Mouse (Mus musculus) embryonic facial prominence, embryonic 14.5 days (tissue): ENCODE results near the gene Chml. TPM values are rescaled to one million over a fixed set of nuclear protein-coding genes. Genes with fewer than 3 reads are reported as not detected.

Experiments used
- ATAC-seq: fragments of 200-750 bp; cut with Nextera tagmentation; 2 replicates; pipeline ENCODE4 v1.8.0; 2017; ENCODE audit warnings: low read depth, moderate number of reproducible peaks, moderate TSS enrichment
- DNase-seq: peaks from one replicate; pipeline ENCODE4 v3.0.0-alpha.2; 2015; ENCODE audit warnings: low spot score
- H3K27ac ChIP-seq: fragments of 300-500 bp; sonication (generic); replicated peaks from 2 replicates; pipeline ENCODE4 v1.5.1; 2014; ENCODE audit warnings: low read depth, mild to moderate bottlenecking, low read length, moderate library complexity
- H3K27me3 ChIP-seq: fragments of 300-500 bp; sonication (generic); replicated peaks from 2 replicates; pipeline ENCODE4 v1.6.1; 2014; ENCODE audit warnings: low read length; ENCODE audit not compliant: control insufficient read depth, insufficient read depth
- H3K36me3 ChIP-seq: fragments of 300-500 bp; sonication (generic); 2 replicates; pipeline ENCODE4 v1.6.1; 2014; ENCODE audit warnings: low read length, mixed read lengths; ENCODE audit not compliant: control insufficient read depth, insufficient read depth
- H3K4me1 ChIP-seq: fragments of 300-500 bp; sonication (generic); 2 replicates; pipeline ENCODE4 v1.6.1; 2014; ENCODE audit warnings: antibody characterized with exemption, low read length; ENCODE audit not compliant: control insufficient read depth, insufficient read depth
- H3K4me2 ChIP-seq: fragments of 300-500 bp; sonication (generic); 2 replicates; pipeline ENCODE4 v1.6.1; 2014; ENCODE audit warnings: low read depth, mild to moderate bottlenecking, low read length, moderate library complexity, mixed read lengths
- H3K4me3 ChIP-seq: fragments of 300-500 bp; sonication (generic); 2 replicates; pipeline ENCODE4 v1.5.1; 2014; ENCODE audit warnings: low read depth, mild to moderate bottlenecking, low read length
- H3K9ac ChIP-seq: fragments of 300-500 bp; sonication (generic); 2 replicates; pipeline ENCODE4 v1.6.1; 2014; ENCODE audit warnings: low read depth, mild to moderate bottlenecking, low read length, moderate library complexity, mixed read lengths
- H3K9me3 ChIP-seq: fragments of 300-500 bp; sonication (generic); 2 replicates; pipeline ENCODE4 v1.6.1; 2016; ENCODE audit warnings: low read length; ENCODE audit not compliant: control insufficient read depth
- WGBS: fragments of 180-500 bp; shearing (Covaris S2); extraction: QIAGEN DNeasy Blood & Tissue Kit; methylation state at CpG from one replicate; pipeline ENCODE4 v1.1.7; 2014; 5-methylcytosine and 5-hydroxymethylcytosine counted together
- polyA plus RNA-seq: library from polyadenylated mRNA; unstranded; fragments of >200 nt; fragmentation: Nextera tagmentation; extraction: Ambion mirVana; gene quantifications from 2 replicates; pipeline ENCODE4 v1.2.1, GENCODE M21; 2014

Gene Chml
- polyA plus RNA-seq, 1 experiment from 2014 or later = 3.0 TPM

DNA sequence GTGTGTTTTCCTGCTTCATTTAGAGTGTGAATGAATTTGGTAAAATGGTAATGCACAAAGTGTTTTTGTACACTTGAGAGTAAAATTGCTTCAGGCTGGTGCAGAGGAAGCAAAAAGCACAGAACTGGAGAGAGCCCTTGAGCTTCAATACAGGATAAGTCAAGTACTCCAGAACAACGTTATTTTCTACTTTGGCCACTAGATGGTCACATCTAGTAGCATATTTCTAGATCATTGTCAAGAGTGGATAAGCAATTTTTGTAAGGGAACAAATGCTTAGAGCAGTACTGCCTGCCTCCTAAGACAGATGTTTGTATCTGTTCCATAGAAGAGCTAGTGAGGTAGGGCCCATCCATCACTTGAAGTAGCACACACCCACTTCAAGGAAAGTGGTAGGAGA, 21.1 kb downstream of the Chml start:
- Histone ChIP-seq H3K9ac (no peak overlapping the region), H3K27me3 (no peaks in the 10 kb centered on the region), H3K27ac (no peak overlapping the region), H3K36me3 (no peaks in the 10 kb centered on the region), H3K4me1 (no peaks in the 10 kb centered on the region; the same call in 1 of the 2 replicates), H3K9me3 (no peaks in the 10 kb centered on the region), H3K4me3 (no peak overlapping the region), H3K4me2 (no peak overlapping the region)
- WGBS = 21% methylated on average over 1 of the region's 1 CpGs
- ATAC-seq (no peak), DNase-seq (no peak)

DNA sequence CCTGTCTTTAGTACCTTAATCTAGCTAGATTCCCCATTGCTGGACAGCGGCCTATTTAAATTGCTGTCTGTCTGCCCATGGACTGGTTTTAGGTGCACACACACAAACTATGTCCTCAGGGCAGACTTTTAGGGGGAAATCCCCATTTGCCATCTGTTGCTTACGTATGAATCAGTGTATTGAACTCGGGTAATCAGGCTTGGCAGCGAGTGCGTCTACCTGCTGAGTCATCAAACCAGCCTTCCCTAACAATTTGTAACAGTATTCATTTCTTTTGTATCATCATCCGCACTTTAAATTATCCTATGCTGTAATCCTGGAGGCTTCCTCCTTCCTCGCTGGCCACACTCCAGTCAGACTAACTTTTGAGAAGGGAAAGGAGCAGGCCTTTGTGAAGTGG, 22.7 kb downstream of the Chml start:
- H3K4me3 ChIP-seq = no peak overlapping the region
- no peaks in the 10 kb centered on the region for H3K27me3 ChIP-seq
- H3K9me3 ChIP-seq = no peaks in the 10 kb centered on the region
- no peak overlapping the region for H3K9ac ChIP-seq
- H3K27ac ChIP-seq = no peak overlapping the region
- no peaks in the 10 kb centered on the region; the same call in none of the 2 replicates for H3K4me1 ChIP-seq
- ATAC-seq = no peak
- 62% methylated on average over 7 of the region's 7 CpGs for WGBS
- DNase-seq = no peak
- no peaks in the 10 kb centered on the region for H3K36me3 ChIP-seq
- no peak overlapping the region for H3K4me2 ChIP-seq

DNA sequence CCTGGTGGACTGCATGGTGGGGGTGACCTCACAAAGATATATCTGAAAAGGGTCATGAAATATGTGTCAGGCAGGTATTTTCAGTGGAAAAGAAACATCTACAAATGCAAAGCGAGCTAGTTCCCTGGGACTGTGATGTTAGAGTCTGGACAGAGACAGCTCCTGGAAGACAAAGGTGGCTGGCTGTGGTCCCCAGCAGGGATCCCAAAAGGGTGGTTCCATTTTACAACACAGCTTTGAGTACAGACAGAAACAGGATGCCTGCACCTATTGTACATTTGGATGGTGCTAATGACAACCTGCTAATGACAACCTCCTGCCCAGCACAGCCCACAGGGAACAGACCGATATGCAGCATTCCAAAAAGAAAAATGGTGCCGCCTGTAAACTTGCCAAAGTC, 23.2 kb downstream of the Chml start:
- Histone ChIP-seq H3K4me2 (no peak overlapping the region), H3K27me3 (no peaks in the 10 kb centered on the region), H3K36me3 (no peaks in the 10 kb centered on the region), H3K9me3 (no peaks in the 10 kb centered on the region), H3K9ac (no peak overlapping the region), H3K4me1 (no peaks in the 10 kb centered on the region; the same call in none of the 2 replicates), H3K27ac (no peak overlapping the region), H3K4me3 (no peak overlapping the region)
- no peak for DNase-seq
- 81% methylated on average over 3 of the region's 3 CpGs for WGBS
- ATAC-seq = no peak

DNA sequence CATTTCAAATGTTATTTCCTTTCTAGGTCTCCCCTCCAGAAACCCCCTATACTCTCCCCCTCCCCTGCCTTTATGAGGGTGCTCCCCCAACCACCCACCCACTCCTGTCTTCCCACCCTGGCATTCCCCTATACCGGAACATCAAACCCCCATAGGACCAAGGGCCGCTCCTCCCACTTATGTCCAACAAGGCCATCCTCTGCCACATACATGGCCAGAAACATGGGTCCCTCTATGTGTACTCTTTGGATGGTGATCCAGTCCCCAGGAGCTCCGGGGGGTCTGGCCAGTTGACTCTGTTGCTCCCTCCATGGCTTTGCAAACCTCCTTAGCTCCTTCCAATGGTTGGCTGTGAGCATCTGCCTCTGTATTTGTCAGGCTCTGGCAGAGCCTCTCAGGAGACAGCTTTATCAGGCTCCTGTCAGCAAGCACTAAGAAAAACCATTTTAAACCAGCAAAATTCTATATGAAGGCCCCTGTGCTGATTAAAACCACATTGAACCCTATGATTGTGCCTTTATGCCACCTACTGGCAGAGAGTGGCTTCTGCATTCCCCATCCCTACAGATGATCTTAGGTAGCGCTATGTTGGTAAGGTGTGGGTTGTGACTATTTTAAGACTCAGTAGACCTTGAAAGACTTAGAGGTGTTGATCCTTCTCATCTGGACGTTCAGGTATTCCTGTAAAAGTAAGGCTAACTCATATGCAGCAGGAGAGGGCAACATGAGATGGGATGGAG, 23.9 kb downstream of the Chml start:
- Histone ChIP-seq H3K4me2 (no peak overlapping the region), H3K27ac (no peak overlapping the region), H3K4me1 (no peaks in the 10 kb centered on the region; the same call in none of the 2 replicates), H3K27me3 (no peaks in the 10 kb centered on the region), H3K4me3 (no peak overlapping the region), H3K9ac (no peak overlapping the region), H3K9me3 (no peaks in the 10 kb centered on the region), H3K36me3 (no peaks in the 10 kb centered on the region)
- peak; percentile 53 for DNase-seq
- no peak for ATAC-seq
- 71% methylated on average over 5 of the region's 5 CpGs for WGBS

DNA sequence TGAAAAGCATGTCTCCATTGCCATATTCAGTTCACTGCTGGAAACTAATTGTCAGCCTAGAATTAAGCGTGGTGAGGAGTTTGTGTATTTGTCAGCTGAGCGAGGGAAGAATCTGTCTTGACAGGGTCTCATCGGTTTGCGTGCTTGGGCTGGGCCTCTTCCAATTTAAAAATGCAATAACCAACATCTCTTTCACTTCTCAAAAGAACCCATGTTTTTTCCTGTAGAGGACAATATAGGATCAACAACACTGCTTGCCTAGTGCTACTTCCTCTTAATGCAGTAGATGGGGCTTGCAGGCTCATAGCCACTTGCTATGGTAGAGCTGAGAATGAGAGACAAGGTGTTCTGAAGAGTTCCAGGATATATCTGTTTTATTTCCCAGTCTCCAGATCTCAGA, 32.8 kb downstream of the Chml start:
- WGBS = 94% methylated on average over 4 of the region's 4 CpGs

DNA sequence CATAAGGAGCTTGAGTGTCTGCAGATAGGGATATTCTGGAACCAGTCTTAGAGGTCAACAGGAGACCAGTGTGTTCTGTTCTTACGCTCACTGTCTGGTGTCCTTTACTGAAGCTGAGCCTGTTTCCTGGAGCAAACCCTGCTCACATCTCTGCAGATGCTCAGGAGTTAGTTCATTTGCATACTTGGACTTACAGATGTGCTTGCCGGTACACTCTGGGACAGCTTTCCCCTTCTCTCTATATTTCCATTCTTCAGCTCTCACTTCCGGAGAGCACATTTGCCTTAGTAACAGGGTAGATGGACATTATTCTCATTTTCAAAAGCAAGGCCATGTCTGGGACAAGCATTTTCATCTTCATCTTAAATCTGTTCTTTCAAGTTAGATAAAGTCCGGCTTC, 44.1 kb downstream of the Chml start:
- H3K9ac ChIP-seq = no peak overlapping the region
- no peak for ATAC-seq
- H3K4me3 ChIP-seq = no peak overlapping the region
- no peak overlapping the region for H3K4me2 ChIP-seq
- no peaks in the 10 kb centered on the region for H3K4me1 ChIP-seq
- H3K27me3 ChIP-seq = no peaks in the 10 kb centered on the region
- H3K27ac ChIP-seq = no peak overlapping the region
- no peaks in the 10 kb centered on the region for H3K36me3 ChIP-seq
- 89% methylated on average over 4 of the region's 4 CpGs for WGBS
- DNase-seq = no peak
- H3K9me3 ChIP-seq = no peaks in the 10 kb centered on the region

More for the DNA sequence above, 32.8 kb downstream of the Chml start:
- Histone ChIP-seq H3K36me3 (no peaks in the 10 kb centered on the region), H3K27me3 (no peaks in the 10 kb centered on the region), H3K9me3 (no peaks in the 10 kb centered on the region), H3K27ac (no peak overlapping the region), H3K4me2 (no peak overlapping the region), H3K9ac (no peak overlapping the region), H3K4me3 (no peak overlapping the region), H3K4me1 (no peaks in the 10 kb centered on the region)
- DNase-seq = no peak
- no peak for ATAC-seq

DNA sequence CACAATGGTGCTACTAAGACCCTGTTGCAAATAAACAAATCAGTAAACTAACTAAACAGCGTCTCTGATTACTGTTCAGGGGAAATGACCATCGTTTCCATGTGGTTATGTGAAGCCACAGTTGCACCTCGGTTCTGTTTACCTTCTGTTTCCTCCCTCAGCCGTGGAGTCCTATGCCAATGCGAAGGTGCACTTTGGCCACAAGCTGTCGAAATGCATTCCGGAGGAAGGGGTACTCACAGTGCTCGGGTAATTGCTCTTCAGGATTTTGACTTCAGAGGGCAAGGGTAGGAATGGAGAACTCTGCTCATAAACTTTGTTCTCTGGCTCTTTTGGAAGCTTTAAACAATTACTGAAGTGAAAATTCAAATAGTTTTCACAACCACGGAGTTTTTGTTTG, 45.7 kb downstream of the Chml start:
- H3K4me1 ChIP-seq = no peaks in the 10 kb centered on the region
- ATAC-seq = no peak
- 64% methylated on average over 9 of the region's 9 CpGs for WGBS

DNA sequence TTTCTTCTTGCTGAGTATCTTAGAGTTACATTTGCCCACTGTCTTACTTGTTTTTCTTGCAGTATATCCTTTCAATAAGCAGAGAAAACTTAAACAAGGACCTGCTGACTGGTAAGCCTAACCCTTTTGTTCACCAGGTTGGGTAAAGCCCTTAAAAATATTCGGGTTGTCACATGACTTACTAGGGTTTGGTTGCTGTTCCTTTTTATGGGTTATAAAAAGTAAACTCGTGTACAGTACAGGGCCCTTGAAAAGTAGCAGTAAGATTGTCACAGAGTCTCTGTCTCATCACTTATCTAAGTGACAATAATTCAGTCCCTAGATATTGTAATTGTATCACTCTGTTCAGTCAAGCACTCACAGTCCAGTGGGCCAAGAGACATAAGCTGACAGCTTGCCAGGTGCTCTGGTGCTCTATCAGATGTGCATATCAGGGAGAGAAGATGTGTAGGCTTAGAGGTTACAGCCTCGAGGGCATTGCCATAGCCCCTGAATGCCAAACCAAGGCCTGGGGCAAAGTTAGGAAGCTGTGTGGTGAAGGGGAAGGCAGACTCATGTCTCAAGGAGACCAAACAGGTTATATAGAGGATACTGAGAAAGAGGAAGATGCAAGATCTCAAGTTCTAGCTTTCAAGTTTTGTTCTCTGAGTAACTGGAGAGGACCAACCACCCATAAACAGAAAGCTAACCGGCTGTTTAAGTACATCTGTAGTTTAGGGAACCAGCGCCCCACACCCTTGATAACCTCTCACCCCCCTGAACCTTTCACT, 49.0 kb downstream of the Chml start:
- ATAC-seq (no peak), DNase-seq (no peak)
- H3K4me3 ChIP-seq = no peak overlapping the region
- H3K27me3 ChIP-seq = no peaks in the 10 kb centered on the region
- H3K9me3 ChIP-seq = no peaks in the 10 kb centered on the region
- WGBS = 71% methylated on average over 5 of the region's 5 CpGs
- H3K4me2 ChIP-seq = no peak overlapping the region
- H3K27ac ChIP-seq = no peak overlapping the region
- no peaks in the 10 kb centered on the region for H3K36me3 ChIP-seq
- no peaks in the 10 kb centered on the region for H3K4me1 ChIP-seq
- H3K9ac ChIP-seq = no peak overlapping the region

More for the DNA sequence above, 45.7 kb downstream of the Chml start:
- Histone ChIP-seq H3K36me3 (no peaks in the 10 kb centered on the region), H3K4me3 (no peak overlapping the region), H3K27me3 (no peaks in the 10 kb centered on the region), H3K9me3 (no peaks in the 10 kb centered on the region), H3K27ac (no peak overlapping the region), H3K9ac (no peak overlapping the region), H3K4me2 (no peak overlapping the region)
- no peak for DNase-seq
